Mouse (Mus musculus): ENCODE results near the gene Tacc2. TPM values are rescaled to one million over a fixed set of nuclear protein-coding genes. Genes with fewer than 3 reads are reported as not detected.

Tacc2 gene
- polyA plus RNA-seq, 1 experiment, result 0.03 TPM

DNA sequence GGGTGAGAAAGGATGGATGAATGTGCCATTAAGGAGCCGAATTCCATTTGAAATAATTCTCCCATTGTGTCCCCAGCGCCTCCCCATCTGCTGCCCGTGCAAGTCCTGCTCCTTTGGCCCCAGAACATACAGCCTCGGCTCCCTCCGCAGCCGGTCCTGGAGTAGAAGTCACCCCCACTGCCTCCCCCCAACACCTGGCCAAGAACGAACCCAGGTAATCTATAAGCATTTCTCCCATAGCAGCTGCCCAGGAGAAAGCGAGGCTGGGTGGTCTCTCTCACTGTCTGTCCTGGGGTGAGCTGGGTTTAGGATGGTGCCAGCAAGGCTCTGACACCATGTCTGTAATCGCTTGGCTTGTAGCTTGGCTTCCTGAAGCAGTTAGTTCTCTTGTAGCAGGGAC lies 97.3 kb downstream of the Tacc2 start:
- Histone ChIP-seq H3K4me1 (ENCODE audit: control insufficient read depth) (no peaks in the 10 kb centered on the region), H3K9me3 (ENCODE audit: control insufficient read depth, low read length) (no peaks in the 10 kb centered on the region), H3K36me3 (ENCODE audit: control insufficient read depth) (no peaks in the 10 kb centered on the region; the same call in 1 of the 2 replicates), H3K4me3 (replicated peaks) (no peak overlapping the region), H3K27me3 (ENCODE audit: control insufficient read depth) (no peaks in the 10 kb centered on the region)
- TF ChIP-seq GATA1 (IDR thresholded peaks at IDR 0.05; ENCODE audit: low read length) (no peak), TAL1 (IDR thresholded peaks at IDR 0.05; ENCODE audit: low read length) (no peak)

DNA sequence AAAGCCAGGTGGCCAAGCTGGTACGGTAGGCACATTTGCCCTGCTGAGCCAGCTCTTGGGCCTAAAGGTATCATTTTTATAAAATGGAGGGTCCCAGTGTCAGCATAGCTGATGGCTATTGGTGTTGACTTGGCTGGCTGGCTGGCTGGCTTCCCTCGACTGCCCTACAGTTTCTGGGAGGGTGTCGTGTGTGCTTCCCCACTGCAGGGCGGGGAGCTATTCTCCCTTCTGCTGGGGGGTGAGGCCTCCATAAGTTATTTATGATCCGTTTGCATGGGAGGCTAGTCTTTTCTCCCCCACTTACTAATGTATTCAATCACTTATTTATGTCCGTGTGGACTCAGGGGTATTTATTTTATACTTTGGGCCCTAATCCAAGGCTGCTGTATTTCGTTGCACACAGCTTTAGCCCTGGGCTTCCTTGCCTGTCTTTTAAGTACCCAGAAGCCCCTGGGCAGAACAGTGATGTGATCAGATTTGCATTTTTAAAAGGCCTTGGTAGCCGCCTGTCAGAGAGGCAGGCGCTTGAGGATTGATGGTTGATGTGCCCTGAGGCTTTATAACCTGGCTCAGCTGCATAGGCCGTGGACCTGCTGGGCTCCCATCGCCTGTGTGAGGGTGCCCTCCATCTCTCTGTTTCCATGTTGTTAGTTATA lies 99.8 kb downstream of the Tacc2 start:
- H3K36me3 ChIP-seq (ENCODE audit: control insufficient read depth), result no peaks in the 10 kb centered on the region; the same call in 1 of the 2 replicates
- no peak overlapping the region for H3K4me3 ChIP-seq (replicated peaks)
- no peak for TF ChIP-seq TAL1 (IDR thresholded peaks at IDR 0.05; ENCODE audit: low read length)
- no peak for TF ChIP-seq GATA1 (IDR thresholded peaks at IDR 0.05; ENCODE audit: low read length)
- no peaks in the 10 kb centered on the region for H3K9me3 ChIP-seq (ENCODE audit: control insufficient read depth, low read length)
- H3K27me3 ChIP-seq (ENCODE audit: control insufficient read depth), result no peaks in the 10 kb centered on the region
- H3K4me1 ChIP-seq (ENCODE audit: control insufficient read depth), result no peaks in the 10 kb centered on the region

DNA sequence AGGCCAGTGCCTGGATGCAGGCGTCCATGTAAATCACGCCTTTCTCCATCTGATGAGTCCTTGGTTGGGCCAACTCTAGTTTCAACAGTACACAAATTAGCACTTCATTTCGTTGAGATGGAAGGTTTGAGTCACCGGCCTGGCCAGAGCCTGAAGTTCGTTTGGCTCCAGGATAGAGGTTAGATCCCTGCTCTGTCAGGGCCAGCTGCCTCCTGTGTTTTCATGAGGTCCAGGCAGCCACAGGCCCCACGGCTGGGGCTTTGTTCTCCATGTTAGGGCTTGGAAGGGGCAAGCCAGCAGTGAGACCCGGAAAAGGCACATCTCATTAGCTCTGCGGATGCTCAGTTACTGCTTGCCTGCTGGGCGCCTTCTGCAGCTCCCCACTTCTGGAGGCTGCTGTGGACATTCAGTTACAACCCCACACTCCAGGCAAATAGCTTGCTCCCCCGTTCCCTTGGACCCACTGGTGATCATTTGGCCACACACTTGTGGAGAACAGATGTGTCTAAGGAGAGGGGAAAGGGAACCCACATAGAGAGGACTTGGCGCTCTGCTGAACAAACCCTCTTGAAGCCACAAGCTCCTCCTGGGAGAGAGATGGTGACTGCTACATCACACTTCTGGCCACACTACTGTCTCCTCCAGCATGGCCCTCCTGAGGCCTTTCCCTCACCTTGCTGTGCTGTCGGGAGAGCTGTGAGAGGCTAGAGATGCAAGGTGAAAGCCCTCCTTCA lies 100.5 kb downstream of the Tacc2 start:
- Histone ChIP-seq H3K9me3 (ENCODE audit: control insufficient read depth, low read length) (no peaks in the 10 kb centered on the region), H3K36me3 (ENCODE audit: control insufficient read depth) (no peaks in the 10 kb centered on the region; the same call in 1 of the 2 replicates), H3K27me3 (ENCODE audit: control insufficient read depth) (no peaks in the 10 kb centered on the region), H3K4me1 (ENCODE audit: control insufficient read depth) (no peaks in the 10 kb centered on the region), H3K4me3 (replicated peaks) (no peak overlapping the region)
- TF ChIP-seq TAL1 (IDR thresholded peaks at IDR 0.05; ENCODE audit: low read length) (no peak), GATA1 (IDR thresholded peaks at IDR 0.05; ENCODE audit: low read length) (no peak)

DNA sequence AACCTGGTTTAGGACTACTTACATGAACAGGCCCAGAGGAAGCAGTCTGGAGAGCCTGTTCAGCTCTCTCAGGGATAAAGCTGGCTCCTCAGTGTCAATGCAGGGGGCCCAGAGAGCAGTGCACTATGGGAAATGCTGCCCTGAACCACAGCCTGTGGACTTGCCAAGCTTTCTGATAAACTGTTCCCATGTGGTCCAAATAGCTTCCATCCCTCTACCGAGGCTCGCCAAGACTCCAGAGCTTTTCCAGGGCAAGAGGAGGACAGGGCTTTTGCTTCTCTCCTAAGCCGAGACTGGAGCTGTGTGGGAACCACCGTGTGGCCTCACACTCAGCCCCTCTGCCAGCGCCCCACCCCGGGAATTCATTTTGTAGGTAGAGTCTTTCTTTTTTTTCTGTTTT lies 101.2 kb downstream of the Tacc2 start:
- H3K9me3 ChIP-seq (ENCODE audit: control insufficient read depth, low read length), result no peaks in the 10 kb centered on the region
- H3K4me3 ChIP-seq (replicated peaks), result no peak overlapping the region
- TF ChIP-seq GATA1 (IDR thresholded peaks at IDR 0.05; ENCODE audit: low read length), result no peak
- TF ChIP-seq TAL1 (IDR thresholded peaks at IDR 0.05; ENCODE audit: low read length), result no peak
- no peaks in the 10 kb centered on the region for H3K27me3 ChIP-seq (ENCODE audit: control insufficient read depth)
- no peaks in the 10 kb centered on the region for H3K4me1 ChIP-seq (ENCODE audit: control insufficient read depth)
- H3K36me3 ChIP-seq (ENCODE audit: control insufficient read depth), result no peaks in the 10 kb centered on the region; the same call in 1 of the 2 replicates

DNA sequence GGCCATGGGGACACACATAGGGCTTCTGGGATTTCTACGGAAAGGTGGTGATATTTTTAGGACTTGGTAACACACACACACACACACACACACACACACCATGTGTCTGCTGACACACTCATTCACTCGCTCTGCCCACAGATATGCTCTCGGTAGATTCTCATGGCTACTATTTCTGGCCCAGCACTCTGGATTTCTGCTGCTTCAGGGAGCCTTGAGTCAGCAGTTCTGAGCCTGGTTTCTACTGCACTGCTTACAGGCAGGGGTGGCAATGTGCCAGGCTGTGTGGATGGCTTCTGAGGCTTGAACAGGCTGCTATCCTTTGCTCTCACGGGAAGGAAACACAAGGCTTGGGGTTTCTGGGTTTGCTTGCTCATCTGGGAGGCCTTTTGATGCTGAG lies 104.6 kb downstream of the Tacc2 start:
- Histone ChIP-seq H3K4me1 (ENCODE audit: control insufficient read depth) (no peaks in the 10 kb centered on the region), H3K9me3 (ENCODE audit: control insufficient read depth, low read length) (no peaks in the 10 kb centered on the region), H3K4me3 (replicated peaks) (no peak overlapping the region), H3K36me3 (ENCODE audit: control insufficient read depth) (no peaks in the 10 kb centered on the region; the same call in 1 of the 2 replicates), H3K27me3 (ENCODE audit: control insufficient read depth) (no peaks in the 10 kb centered on the region)
- TF ChIP-seq GATA1 (IDR thresholded peaks at IDR 0.05; ENCODE audit: low read length) (no peak), TAL1 (IDR thresholded peaks at IDR 0.05; ENCODE audit: low read length) (no peak)

DNA sequence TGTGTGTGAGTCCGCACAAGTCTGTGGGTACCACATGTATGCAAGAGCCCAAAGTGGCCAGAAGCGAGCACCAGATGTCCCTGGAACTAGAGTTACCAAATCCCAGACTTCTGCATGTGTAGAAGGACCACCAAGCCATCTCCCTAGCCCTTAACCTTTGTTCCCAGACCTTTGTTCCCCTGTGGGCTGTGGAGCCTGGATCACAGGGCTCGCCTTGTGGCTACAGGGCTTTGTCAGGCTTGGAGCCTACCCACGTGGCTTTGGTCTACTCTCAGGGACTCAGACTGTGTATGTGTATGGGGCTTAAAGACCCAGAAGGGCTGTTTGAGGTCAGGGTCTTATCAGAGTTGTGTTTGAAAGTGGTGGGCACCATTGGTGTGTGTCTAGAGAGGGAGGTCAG lies 111.4 kb downstream of the Tacc2 start:
- Histone ChIP-seq H3K9me3 (ENCODE audit: control insufficient read depth, low read length) (no peaks in the 10 kb centered on the region), H3K4me3 (replicated peaks) (no peak overlapping the region), H3K27me3 (ENCODE audit: control insufficient read depth) (peaks cover 21% of the 10 kb centered on the region), H3K36me3 (ENCODE audit: control insufficient read depth) (no peaks in the 10 kb centered on the region), H3K4me1 (ENCODE audit: control insufficient read depth) (no peaks in the 10 kb centered on the region)
- no peak for TF ChIP-seq TAL1 (IDR thresholded peaks at IDR 0.05; ENCODE audit: low read length)

DNA sequence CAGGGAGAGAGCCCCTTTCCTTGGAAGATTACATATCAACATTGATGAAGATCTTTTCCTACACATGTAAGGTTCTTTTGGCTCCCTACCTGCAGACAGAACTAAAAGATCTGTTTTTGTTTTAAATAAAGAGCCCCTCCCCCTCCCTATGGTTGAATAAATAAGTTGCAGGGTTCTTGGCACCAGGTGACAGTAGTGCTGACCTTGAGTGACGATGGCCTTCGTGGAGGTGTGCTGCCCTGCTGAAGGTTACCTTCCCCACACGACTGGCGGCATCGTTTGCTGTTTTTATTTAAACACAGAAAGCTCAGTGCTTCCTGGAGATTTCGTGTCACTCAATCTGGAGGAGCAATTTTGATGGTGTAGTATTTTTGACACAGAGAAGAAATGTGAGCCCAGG lies 113.6 kb downstream of the Tacc2 start:
- no peaks in the 10 kb centered on the region for H3K36me3 ChIP-seq (ENCODE audit: control insufficient read depth)
- H3K4me3 ChIP-seq (replicated peaks), result no peak overlapping the region
- no peaks in the 10 kb centered on the region for H3K9me3 ChIP-seq (ENCODE audit: control insufficient read depth, low read length)
- no peak for TF ChIP-seq GATA1 (IDR thresholded peaks at IDR 0.05; ENCODE audit: low read length)
- TF ChIP-seq TAL1 (IDR thresholded peaks at IDR 0.05; ENCODE audit: low read length), result no peak
- H3K4me1 ChIP-seq (ENCODE audit: control insufficient read depth), result no peaks in the 10 kb centered on the region
- peaks cover 22% of the 10 kb centered on the region for H3K27me3 ChIP-seq (ENCODE audit: control insufficient read depth)

DNA sequence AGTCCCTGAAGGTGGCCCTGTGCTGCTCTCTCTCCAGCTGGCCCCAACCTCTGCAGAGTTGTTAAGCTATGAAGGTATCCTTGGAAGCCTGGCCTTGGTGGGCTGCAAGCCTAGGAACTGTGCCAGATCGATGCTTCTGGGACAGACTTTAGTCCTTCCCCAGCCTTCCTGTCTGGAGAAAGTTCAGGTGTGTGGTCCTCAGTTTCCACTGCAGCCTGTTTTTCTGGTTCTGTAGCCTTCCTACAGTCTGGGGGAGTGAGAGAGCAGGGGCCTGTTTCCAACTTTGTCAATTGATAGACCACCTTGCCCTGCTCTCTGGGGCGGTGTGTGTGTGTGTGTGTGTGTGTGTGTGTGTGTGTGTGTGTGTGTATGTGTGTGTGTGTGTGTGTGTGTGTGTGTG lies 114.7 kb downstream of the Tacc2 start:
- Histone ChIP-seq H3K9me3 (ENCODE audit: control insufficient read depth, low read length) (no peaks in the 10 kb centered on the region), H3K4me1 (ENCODE audit: control insufficient read depth) (no peaks in the 10 kb centered on the region), H3K36me3 (ENCODE audit: control insufficient read depth) (no peaks in the 10 kb centered on the region), H3K27me3 (ENCODE audit: control insufficient read depth) (peaks cover 22% of the 10 kb centered on the region), H3K4me3 (replicated peaks) (no peak overlapping the region)
- TF ChIP-seq GATA1 (IDR thresholded peaks at IDR 0.05; ENCODE audit: low read length), result no peak
- no peak for TF ChIP-seq TAL1 (IDR thresholded peaks at IDR 0.05; ENCODE audit: low read length)

DNA sequence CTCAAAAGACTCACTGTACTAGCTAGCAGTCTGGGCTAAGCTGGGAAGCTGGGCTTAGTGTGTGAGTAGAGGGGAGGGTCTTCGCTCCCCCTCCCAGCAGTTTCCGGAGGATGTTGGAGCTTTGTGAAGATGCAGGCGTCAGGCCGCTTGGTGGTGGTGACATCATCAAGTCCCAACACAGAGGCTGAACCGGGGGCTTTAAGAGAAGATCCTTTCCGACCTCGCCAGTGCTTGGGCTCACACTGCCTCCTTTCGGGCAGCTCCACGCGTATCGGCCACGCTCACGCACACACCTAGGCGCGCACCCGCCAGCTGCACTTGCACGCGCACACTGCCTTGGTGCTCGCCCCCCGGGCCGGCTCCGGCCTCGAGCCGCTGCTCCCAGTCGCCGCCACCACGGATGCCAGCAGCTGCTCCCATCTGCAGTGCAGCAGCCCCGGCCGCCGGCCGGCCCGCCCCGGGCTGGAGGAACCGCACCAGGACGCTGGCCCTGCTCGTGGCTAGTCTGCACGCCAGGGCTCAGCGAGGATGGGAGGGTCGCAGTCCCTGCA lies 115.2 kb downstream of the Tacc2 start:
- no peak for TF ChIP-seq GATA1 (IDR thresholded peaks at IDR 0.05; ENCODE audit: low read length)
- TF ChIP-seq TAL1 (IDR thresholded peaks at IDR 0.05; ENCODE audit: low read length), result no peak
- Histone ChIP-seq H3K4me1 (ENCODE audit: control insufficient read depth) (no peaks in the 10 kb centered on the region), H3K36me3 (ENCODE audit: control insufficient read depth) (no peaks in the 10 kb centered on the region), H3K27me3 (ENCODE audit: control insufficient read depth) (peaks cover 22% of the 10 kb centered on the region), H3K4me3 (replicated peaks) (peak overlapping the region; percentile 31), H3K9me3 (ENCODE audit: control insufficient read depth, low read length) (no peaks in the 10 kb centered on the region)
